Mouse (Mus musculus) liver, embryonic 11.5 days (tissue): ENCODE measurements around the gene Fli1. TPM values are rescaled to one million over a fixed set of nuclear protein-coding genes. Genes with fewer than 3 reads are reported as not detected.

Experiments
- ATAC-seq: fragments of 200-750 bp; cut with Nextera tagmentation; replicated peaks from 2 replicates; pipeline ENCODE4 v1.8.0; 2017; ENCODE audit warnings: moderate number of reproducible peaks, mild to moderate bottlenecking, moderate TSS enrichment, moderate library complexity; ENCODE audit not compliant: low FRiP score
- DNase-seq: peaks from one replicate; pipeline ENCODE4 v3.0.0-alpha.2; 2017; ENCODE audit warnings: low spot score
- H3K27ac ChIP-seq: fragments of 300-500 bp; sonication (generic); 2 replicates; pipeline ENCODE4 v1.5.1; 2014; ENCODE audit warnings: mild to moderate bottlenecking, low read depth, low read length, control low read depth
- H3K27me3 ChIP-seq: fragments of 300-500 bp; sonication (generic); replicated peaks from 2 replicates; pipeline ENCODE4 v1.6.1; 2014; ENCODE audit warnings: low read length, mixed read lengths; ENCODE audit not compliant: control insufficient read depth, insufficient read depth
- H3K36me3 ChIP-seq: fragments of 300-500 bp; sonication (generic); 2 replicates; pipeline ENCODE4 v1.6.1; 2014; ENCODE audit warnings: mild to moderate bottlenecking, low read length, moderate library complexity, mixed read lengths; ENCODE audit not compliant: control insufficient read depth, insufficient read depth
- H3K4me1 ChIP-seq: fragments of 300-500 bp; sonication (generic); replicated peaks from 2 replicates; pipeline ENCODE4 v1.6.1; 2014; ENCODE audit warnings: low read length, mixed read lengths; ENCODE audit not compliant: control insufficient read depth, insufficient read depth
- H3K4me2 ChIP-seq: fragments of 300-500 bp; sonication (generic); 2 replicates; pipeline ENCODE4 v1.6.1; 2014; ENCODE audit warnings: mild to moderate bottlenecking, control low read depth, moderate library complexity
- H3K4me3 ChIP-seq: fragments of 300-500 bp; sonication (generic); 2 replicates; pipeline ENCODE4 v1.5.1; 2014; ENCODE audit warnings: low read depth, low read length, control low read depth
- H3K9ac ChIP-seq: fragments of 300-500 bp; sonication (generic); 2 replicates; pipeline ENCODE4 v1.6.1; 2014; ENCODE audit warnings: low read depth, low read length, control low read depth
- H3K9me3 ChIP-seq: fragments of 300-500 bp; sonication (generic); 2 replicates; pipeline ENCODE4 v1.6.1; 2016; ENCODE audit warnings: low read length, inconsistent platforms, mixed read lengths; ENCODE audit not compliant: control insufficient read depth
- WGBS: fragments of 180-500 bp; shearing (Covaris S2); extraction: QIAGEN DNeasy Blood & Tissue Kit; methylation state at CpG from one replicate; pipeline ENCODE4 v1.1.7; 2014; 5-methylcytosine and 5-hydroxymethylcytosine counted together
- polyA plus RNA-seq: library from polyadenylated mRNA; unstranded; fragments of >200 nt; fragmentation: Nextera tagmentation; extraction: Ambion mirVana; gene quantifications from 2 replicates; pipeline ENCODE4 v1.2.1, GENCODE M21; 2014

The Fli1 gene
- polyA plus RNA-seq, 1 experiment from 2014 or later, result 24.3 TPM

- DNase-seq, result no peak
- WGBS, result 81% methylated on average over 19 of the region's 19 CpGs
- Histone ChIP-seq H3K27me3 (no peaks in the 10 kb centered on the region), H3K4me3 (no peak overlapping the region), H3K4me2 (no peak overlapping the region), H3K9me3 (no peaks in the 10 kb centered on the region), H3K4me1 (no peaks in the 10 kb centered on the region), H3K36me3 (peaks cover 2% of the 10 kb centered on the region; the same call in 1 of the 2 replicates), H3K27ac (no peak overlapping the region), H3K9ac (no peak overlapping the region)
- ATAC-seq, result no peak
Measured at GRCm38 (mm10) chr9:32434241-32435213, 108.1 kb downstream of the Fli1 start.

DNA sequence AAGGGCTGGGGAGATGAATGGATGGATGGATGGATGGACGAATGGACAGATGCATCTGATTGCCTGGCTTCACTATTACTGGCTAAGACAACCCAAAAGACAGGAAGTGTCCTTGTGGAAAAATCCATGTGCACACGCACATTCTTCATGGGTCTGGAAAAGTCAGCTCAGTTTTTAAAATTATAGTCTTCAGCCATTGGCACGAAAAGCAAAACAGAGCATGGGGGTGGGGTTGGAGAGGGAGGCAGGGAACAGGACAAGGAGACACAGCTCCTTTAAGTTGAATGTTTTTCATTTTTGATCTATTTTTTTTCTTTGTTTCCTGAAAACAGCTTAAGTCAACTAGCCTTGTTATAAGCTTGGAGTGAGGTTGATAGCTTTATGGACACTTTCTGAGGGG, 111.6 kb downstream of the Fli1 start:
- Histone ChIP-seq H3K4me1 (no peaks in the 10 kb centered on the region), H3K4me2 (no peak overlapping the region), H3K36me3 (peaks cover 2% of the 10 kb centered on the region; the same call in 1 of the 2 replicates), H3K27ac (no peak overlapping the region), H3K9ac (no peak overlapping the region), H3K9me3 (no peaks in the 10 kb centered on the region), H3K27me3 (no peaks in the 10 kb centered on the region), H3K4me3 (no peak overlapping the region)
- ATAC-seq, result no peak
- no peak for DNase-seq
- 77% methylated on average over 3 of the region's 3 CpGs for WGBS

DNA sequence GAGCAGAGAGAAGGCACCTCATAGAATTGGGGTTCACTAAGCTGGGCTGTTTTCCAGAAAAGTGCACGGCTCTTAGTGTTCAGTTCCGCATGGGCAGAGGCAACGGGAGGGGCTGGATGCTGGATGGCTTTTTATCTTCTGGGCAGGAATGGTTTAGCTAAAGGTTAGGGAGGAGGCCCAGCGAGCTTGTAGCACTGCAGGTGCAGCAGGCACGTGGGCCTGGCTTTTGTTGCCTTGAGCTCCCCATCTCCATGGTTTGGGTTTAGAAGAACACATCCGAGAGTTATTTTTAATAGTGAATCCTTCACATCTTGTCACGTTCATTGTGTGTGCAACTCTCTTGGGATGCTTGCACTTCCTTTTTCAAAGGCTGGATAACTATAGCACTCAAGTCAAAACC, 117.3 kb downstream of the Fli1 start:
- WGBS, result 82% methylated on average over 7 of the region's 7 CpGs
- Histone ChIP-seq H3K27ac (no peak overlapping the region), H3K4me1 (no peaks in the 10 kb centered on the region), H3K36me3 (no peaks in the 10 kb centered on the region; the same call in 1 of the 2 replicates), H3K27me3 (no peaks in the 10 kb centered on the region), H3K9me3 (no peaks in the 10 kb centered on the region), H3K4me2 (no peak overlapping the region), H3K4me3 (no peak overlapping the region), H3K9ac (no peak overlapping the region)
- ATAC-seq (no peak), DNase-seq (no peak)

DNA sequence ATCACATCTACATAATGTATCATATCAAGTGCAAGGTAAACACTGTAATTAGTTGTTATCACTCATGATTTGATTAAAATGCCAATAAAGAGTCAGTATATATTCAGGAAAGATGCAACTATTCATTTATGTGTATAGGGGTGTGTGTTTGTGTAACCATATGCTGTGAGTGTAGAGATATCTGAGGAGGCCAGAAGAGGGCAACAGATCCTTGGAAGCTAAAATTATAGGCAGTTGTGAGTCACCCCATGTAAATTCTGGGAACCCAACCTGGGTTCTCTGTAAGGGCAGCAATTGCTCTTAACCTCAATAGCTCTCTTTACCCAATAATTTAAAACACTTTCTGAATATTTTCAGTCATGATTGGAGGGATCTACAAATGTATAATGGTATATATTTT, 122.0 kb downstream of the Fli1 start:
- no peaks in the 10 kb centered on the region for H3K27me3 ChIP-seq
- DNase-seq (no peak), ATAC-seq (no peak)
- H3K4me3 ChIP-seq, result no peak overlapping the region
- no peaks in the 10 kb centered on the region for H3K4me1 ChIP-seq
- H3K9ac ChIP-seq, result no peak overlapping the region
- no peaks in the 10 kb centered on the region for H3K9me3 ChIP-seq
- H3K27ac ChIP-seq, result no peak overlapping the region
- no peak overlapping the region for H3K4me2 ChIP-seq
- H3K36me3 ChIP-seq, result no peaks in the 10 kb centered on the region

GRCm38 (mm10) chr9:32417466-32418116, 125.1 kb downstream of the Fli1 start:
- ATAC-seq, result no peak
- H3K4me2 ChIP-seq, result no peak overlapping the region
- 59% methylated on average over 8 of the region's 8 CpGs for WGBS

DNA sequence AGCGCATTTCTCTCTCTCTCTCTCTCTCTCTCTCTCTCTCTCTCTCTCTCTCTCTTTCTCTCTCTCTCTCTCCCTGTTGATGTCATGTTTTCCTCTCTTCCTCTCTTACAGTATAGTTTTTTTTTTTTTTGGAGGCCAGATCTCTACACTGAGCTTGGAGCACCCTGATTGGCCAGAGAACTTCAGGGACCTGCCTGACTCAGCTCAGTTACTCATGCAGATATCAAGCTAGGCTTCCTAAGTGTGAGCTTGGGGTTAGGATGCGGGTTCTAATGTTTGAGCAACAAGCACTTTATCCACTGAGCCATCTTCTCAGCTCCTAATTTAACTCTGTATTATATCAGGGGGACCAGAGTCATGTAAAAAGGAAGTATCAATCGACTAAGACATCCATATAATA, 126.7 kb downstream of the Fli1 start:
- Histone ChIP-seq H3K9ac (no peak overlapping the region), H3K27ac (no peak overlapping the region), H3K27me3 (no peaks in the 10 kb centered on the region), H3K4me2 (no peak overlapping the region), H3K9me3 (no peaks in the 10 kb centered on the region), H3K4me3 (no peak overlapping the region), H3K4me1 (no peaks in the 10 kb centered on the region), H3K36me3 (no peaks in the 10 kb centered on the region)
- DNase-seq (no peak), ATAC-seq (no peak)
- 90% methylated on average over 3 of the region's 3 CpGs for WGBS

More at GRCm38 (mm10) chr9:32417466-32418116, 125.1 kb downstream of the Fli1 start:
- Histone ChIP-seq H3K9ac (no peak overlapping the region), H3K36me3 (no peaks in the 10 kb centered on the region), H3K27me3 (no peaks in the 10 kb centered on the region), H3K4me1 (no peaks in the 10 kb centered on the region), H3K27ac (no peak overlapping the region; the same call in 1 of the 2 replicates), H3K4me3 (no peak overlapping the region), H3K9me3 (no peaks in the 10 kb centered on the region)
- DNase-seq, result no peak

DNA sequence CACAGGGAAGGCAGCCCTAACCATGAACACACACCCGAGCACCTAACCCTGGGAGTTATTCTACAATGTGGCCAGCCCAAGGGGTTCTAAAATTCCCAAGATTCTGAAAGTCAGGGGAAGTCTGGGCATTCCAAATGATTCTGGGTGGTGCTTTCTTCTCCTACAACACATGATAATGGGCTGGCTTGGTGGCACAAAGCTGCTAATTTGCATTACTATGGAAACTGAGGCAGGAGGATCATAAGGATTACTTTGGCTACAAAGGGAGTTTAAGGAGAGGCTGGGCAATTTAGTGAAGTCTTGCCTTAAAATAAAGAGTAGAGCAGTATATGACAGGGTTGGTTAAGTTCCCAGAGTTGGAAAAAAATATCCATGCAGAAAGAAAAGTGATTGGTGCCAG, 127.7 kb downstream of the Fli1 start:
- 67% methylated on average over 1 of the region's 1 CpGs for WGBS

GRCm38 (mm10) chr9:32412836-32413580, 129.7 kb downstream of the Fli1 start:
- WGBS, result 70% methylated on average over 10 of the region's 10 CpGs
- ATAC-seq, result no peak
- H3K9ac ChIP-seq, result no peak overlapping the region
- no peak overlapping the region for H3K27ac ChIP-seq
- H3K4me3 ChIP-seq, result no peak overlapping the region
- DNase-seq, result no peak
- no peaks in the 10 kb centered on the region for H3K9me3 ChIP-seq
- peaks cover 20% of the 10 kb centered on the region for H3K27me3 ChIP-seq
- H3K36me3 ChIP-seq, result no peaks in the 10 kb centered on the region
- no peaks in the 10 kb centered on the region; the same call in 1 of the 2 replicates for H3K4me1 ChIP-seq
- no peak overlapping the region for H3K4me2 ChIP-seq

More for the DNA sequence above, 127.7 kb downstream of the Fli1 start:
- H3K4me2 ChIP-seq, result no peak overlapping the region
- H3K36me3 ChIP-seq, result no peaks in the 10 kb centered on the region
- no peak overlapping the region for H3K4me3 ChIP-seq
- H3K27ac ChIP-seq, result no peak overlapping the region
- ATAC-seq, result no peak
- no peaks in the 10 kb centered on the region for H3K4me1 ChIP-seq
- peaks cover under 1% of the 10 kb centered on the region for H3K27me3 ChIP-seq
- no peaks in the 10 kb centered on the region for H3K9me3 ChIP-seq
- no peak overlapping the region for H3K9ac ChIP-seq
- DNase-seq, result no peak
